Mouse (Mus musculus) cerebellum, adult 9-10 months (tissue): ENCODE measurements around the gene Trim11.

ENCODE experiments used
- DNase-seq: peaks from one replicate; pipeline ENCODE4 v3.0.0; 2022

Gene Trim11

DNA sequence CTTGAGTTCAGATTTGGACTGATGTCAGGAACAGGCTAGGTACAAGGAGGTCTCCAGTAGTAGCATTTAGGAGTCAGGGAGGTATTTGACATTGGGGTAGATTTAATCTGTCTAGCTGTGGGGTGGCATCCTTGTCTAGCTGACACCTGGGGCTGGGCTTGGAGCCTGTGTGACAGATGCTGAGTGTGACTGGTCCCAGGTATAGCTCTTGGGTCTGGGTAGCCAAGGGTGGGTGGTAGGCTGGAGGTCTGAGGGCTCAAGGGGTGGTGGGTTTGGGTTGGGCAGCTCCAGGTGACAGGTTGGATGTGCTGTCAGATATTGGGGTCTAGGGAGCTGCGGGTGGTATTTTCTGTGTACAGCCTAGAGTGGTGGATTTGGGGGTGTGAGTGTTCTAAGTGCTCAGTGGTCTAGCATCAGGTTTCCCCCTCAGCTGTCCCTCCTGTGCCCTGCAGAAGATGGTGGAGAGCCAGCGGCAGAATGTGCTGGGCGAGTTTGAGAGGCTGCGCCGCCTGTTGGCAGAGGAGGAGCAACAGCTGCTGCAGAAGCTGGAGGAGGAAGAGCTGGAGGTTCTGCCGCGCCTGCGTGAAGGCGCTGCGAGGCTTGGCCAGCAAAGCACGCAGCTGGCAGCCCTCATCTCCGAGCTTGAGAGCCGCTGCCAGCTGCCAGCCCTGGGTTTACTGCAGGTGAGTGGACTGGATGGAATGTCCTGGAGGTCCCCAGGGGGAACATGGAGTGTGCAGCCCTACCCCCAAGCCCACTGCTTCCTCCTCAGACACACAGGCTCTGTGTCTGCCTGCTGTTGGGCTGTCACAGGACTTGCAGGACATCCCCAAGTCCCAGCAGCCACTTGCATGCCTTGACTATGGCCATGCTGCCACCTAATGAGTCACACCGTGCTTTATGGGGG, 3.9 kb downstream of the Trim11 start:
- DNase-seq = no peak

GRCm38 (mm10) chr11:58982471-58983097, 4.7 kb downstream of the Trim11 start:
- no peak for DNase-seq

- no peak for DNase-seq
Measured at GRCm38 (mm10) chr11:58983691-58984341, 5.9 kb downstream of the Trim11 start.

DNA sequence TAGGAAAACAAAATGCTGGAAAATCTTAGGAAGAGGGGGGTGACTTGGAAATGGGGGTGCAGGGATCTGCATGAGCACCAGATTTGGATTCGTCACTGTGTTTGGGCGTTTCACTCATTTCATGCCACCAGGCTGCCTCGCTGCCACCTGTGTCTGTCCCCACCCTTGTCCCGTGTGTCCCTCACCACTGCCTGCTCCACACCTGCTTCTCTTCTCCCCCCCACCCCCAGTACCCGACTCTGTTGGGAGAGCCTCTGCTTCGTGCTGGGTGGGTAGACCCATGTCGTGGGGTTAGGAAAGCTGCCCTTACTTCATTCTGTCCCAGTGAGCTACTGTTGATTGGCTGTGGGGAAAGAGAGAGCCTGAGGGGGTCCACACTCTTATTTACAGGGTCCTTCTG, 6.8 kb downstream of the Trim11 start:
- DNase-seq = no peak

GRCm38 (mm10) chr11:58985299-58985917, 7.5 kb downstream of the Trim11 start:
- no peak for DNase-seq

DNA sequence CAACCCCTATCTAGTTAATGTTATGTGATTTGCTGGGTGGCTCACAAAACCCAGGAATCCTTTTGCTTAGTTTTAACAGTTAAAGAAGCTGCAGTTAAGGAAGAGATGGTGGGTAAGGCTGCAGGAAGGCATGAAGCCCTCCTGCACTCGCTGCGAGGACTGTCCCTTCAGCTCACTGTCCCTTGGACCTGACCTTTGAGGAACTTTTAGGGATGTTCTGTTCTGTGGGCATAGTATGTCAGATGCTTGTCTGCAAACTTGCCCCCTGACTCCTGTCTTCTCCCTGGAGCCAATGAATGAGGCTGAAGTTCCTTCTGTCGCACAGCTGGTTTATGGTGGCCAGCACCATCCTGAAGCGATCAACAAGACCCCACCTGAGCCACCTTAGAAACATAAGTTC, 11.3 kb downstream of the Trim11 start:
- DNase-seq = no peak

- no peak for DNase-seq
Measured at GRCm38 (mm10) chr11:58990141-58990540, 12.2 kb downstream of the Trim11 start.

GRCm38 (mm10) chr11:58990794-58991193, 12.9 kb downstream of the Trim11 start:
- DNase-seq = no peak

DNA sequence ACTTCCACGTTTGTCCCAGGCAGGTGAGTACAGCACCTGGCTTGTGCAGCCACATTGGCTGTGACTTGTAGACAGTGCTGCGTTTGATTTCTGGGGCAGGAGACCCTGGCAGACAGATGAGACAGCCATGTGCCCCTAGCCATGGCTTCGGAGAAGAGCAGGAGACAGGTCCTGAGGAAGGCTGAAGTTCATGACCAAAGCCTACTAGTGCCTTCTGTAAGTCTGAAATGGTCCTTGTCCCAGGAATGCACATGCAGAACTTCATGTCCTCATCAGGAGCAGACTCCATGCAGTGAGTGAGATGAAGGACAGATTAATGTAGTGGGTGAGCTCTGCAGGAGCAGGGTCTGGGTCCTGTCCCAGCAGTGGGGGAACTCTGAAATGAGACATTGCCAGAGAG, 14.0 kb downstream of the Trim11 start:
- DNase-seq = no peak

DNA sequence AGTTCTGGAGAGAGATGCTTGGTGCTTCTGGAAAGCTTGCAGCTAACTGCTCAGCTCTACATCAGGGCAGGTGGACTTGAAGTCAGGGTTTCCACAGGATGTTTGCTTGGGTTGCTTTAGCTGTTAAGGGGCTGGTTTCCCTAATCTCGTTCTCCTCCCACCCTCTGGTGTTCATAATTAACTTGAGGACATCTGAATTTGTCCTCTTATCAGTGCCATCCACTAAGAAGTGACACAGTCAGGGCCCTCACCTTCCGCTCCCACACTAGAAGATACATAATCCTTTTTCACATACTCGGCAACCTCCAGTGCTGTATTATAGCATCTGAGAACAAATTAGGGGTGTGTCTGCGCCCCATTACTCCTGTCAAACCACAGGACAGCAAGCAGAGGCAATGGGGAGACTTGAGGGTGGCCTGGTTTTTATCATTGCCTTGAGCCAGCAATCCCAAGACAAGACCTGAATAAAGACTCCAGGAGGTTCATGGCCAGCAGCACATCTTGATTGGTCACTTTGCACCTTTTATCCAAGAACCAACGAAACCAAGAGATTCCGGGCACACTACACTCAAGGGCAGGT, 15.3 kb downstream of the Trim11 start:
- no peak for DNase-seq

DNA sequence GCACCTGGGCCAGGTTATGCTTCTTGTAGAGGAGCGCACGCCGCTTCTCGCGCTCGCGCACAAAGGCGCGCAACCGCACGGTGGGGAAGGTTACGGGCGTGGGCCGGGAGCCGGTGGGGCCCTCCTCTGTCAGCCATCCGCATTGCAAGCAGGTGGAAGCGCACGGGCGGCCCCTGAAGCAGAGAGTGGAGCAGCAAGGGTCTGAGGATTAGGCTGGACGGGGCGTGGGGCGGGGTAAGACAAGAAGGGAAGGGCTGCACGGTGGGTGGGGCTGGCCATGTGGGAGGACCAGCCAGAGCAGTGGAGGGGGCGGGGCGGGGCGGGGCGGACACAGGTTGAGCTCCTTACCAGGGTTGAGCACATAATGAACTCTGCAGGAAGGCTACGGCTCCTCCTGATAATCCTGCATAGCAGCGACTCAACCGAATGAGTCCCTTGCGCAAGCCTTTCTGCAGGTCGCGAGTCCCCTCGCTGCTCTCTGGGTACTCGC, 16.5 kb downstream of the Trim11 start:
- DNase-seq = no peak

- no peak for DNase-seq
Measured at GRCm38 (mm10) chr11:58995061-58995806, 17.3 kb downstream of the Trim11 start.

DNA sequence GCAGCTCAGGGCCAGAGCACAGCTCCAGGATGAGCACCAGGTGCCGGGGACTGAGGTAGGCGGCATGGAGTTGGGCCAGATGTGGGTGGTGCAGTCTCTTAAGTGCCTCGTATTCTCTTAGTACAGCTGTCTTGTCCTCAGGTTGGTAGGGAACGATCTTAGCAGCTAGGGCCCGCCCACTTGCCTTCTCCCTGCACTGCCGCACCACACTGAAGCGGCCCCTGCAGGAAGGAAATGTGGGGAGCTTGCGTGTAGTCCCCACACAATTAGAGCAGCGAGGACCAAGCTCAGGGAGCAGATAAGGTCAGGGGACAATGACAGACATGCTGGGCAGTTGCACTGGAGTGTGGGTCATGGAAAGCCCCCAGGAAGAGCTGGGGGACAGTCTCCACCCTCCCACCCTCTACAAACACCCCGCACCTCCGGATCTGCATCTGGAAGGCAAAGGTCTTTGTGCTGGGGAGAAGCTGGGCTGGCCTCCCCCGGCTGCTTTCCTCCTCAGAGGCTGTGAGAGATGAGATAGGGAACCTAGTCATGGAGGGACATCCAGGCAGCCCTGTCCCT, 18.0 kb downstream of the Trim11 start:
- DNase-seq = no peak

DNA sequence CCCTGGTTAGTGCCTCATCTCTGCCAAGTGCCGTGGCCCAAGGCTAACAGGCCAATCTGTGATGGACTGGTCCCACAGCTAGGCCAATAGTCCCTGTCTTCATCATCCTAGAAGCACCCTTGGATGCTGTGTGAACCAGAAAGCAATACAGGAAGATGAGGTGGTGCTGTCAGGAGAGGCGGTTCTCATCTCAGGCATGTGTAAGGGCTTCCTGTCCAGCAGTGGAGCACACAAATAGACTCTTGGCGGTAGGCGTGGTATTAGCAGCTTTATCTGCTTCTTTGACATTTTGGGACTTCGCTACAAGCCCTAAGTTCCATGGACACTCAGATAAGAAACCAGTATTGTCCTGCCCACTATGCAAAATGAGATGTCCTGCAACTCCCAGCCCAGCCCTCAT, 19.6 kb downstream of the Trim11 start:
- no peak for DNase-seq

DNA sequence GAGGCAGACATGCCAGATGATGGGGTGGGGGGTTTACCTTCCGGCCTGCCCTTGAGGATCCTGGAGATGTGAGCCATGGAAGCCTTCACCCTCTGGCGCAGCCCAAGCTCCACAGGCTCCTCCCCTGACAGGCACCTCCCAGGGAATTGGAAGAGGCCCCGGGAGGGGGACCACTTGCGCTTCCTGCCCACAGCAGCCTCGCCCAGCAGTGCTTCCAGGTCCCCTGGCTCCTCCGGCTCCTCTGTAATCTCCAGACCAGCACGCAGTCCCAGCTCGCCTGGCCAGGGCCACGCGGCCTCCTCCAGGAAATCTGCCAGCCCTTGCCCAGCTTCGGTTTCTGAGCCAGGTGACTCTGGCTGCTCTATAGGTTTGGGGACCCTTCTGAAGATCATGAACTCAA, 21.3 kb downstream of the Trim11 start:
- DNase-seq = no peak

- no peak for DNase-seq
Measured at GRCm38 (mm10) chr11:58999830-59000229, 21.9 kb downstream of the Trim11 start.

- DNase-seq = no peak
Measured at GRCm38 (mm10) chr11:59000635-59001034, 22.7 kb downstream of the Trim11 start.

GRCm38 (mm10) chr11:59002327-59003079, 24.6 kb downstream of the Trim11 start:
- DNase-seq = no peak

- no peak for DNase-seq
Measured at GRCm38 (mm10) chr11:59015052-59015451, 37.2 kb downstream of the Trim11 start.

GRCm38 (mm10) chr11:59026411-59026810, 48.5 kb downstream of the Trim11 start:
- no peak for DNase-seq

DNA sequence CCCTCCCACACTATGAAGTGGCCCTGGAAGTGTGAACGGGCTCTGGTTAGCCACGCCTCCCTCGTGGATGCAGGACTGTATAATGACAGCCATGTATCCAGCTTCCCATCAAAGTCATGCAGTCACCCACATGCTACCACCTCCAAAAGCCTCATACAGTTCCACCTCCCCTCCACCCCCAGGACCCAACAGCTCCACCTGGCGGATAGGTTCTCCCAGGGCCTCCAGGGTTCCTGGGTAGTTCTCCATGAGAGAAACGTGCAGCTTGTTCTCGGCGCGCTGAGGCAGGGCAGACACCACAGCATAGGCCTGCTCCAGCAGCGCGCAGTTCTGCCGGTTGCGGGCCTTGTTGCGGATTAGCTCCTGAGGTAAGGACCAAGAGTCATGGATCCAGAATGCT, 51.1 kb downstream of the Trim11 start:
- DNase-seq = no peak
